Mouse (Mus musculus): ENCODE measurements around the gene Nos1ap.

Nos1ap gene

DNA sequence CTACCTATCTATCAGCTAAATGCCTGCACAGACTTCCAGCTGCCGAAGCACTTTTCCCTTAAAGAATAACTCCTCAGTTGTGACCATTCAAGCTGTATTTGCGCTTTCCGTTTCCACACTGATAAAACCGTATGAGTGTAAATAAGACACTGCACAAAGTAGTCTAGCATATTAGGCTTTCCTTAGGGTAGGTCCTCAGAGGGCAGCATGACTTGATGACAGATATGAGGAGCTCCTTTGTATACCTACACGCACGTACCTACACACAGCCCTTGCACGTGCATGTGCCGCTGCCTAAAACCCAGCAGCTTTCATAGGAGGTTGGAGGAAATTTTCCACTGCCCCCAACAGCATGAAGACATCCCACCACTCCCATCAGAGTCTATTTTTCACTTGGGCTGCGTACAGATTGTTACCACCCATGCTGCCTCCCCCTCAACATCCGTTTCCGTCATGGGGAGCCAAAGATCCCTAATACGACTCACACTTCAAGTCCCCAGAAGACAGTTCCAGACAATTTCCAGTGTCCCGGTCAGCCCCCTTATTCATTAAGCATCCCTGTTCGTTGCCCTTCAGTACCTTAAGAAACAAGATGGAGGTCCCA lies 41.4 kb downstream of the Nos1ap start:
- no peak for DNase-seq (ENCODE audit: low read depth, low spot score)

DNA sequence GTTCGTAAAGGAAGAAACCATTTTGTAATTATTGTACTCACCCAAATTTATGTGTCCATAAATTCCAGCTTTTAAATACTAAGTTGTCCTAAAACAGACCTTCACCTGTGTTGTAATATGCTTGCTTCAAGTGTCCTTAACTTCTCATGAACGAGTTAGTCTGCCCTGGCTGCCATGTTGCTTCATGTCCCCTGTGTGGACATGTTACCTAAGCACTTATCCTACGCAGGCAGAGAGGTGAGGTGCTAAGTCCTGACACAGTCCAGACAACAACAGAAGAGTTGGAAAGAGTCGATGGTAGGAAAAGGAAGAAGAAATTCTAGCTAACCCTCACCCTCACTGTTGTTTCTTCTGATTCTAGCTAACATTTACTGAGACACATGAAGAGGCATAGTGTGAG lies 43.4 kb downstream of the Nos1ap start:
- DNase-seq (ENCODE audit: low read depth, low spot score), result no peak

DNA sequence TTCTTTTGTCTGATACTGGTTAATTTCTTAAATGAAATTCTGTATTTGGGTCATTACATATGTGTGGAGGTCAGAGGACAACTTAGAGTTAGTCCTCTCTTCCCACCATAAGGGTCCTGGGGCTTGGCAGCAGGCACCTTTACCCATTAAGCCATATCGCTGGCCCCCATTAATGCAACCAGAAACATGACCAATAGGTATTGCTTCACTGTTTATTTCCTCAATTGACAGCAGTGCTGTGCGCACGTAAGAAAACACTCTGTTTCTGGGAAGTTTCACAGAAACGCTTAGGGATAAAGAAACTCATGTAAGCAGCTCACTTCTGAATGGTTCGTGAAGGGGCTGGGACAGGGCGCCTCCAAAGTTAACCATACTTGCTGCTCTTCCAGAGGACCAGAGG lies 44.4 kb downstream of the Nos1ap start:
- DNase-seq (ENCODE audit: low read depth, low spot score), result no peak

DNA sequence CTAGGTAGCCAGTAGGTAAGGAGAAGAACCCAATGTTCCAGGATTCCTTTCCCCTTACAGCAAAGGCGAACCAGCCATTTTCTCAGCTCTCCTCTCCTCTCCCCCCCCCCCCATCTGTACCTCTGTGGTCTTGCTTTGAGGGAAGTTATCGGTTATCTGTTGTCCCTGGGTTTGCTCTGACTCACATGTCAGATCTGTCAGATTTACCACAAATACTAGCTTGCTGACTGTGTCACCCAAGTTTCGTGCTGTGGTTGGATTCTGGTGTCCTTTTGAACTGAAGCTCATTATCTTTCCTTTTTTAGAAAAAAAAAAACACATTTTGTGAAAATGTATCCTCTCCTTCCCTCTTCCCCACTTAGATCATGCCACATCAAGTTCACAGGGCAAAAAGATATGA lies 50.2 kb downstream of the Nos1ap start:
- DNase-seq (ENCODE audit: low read depth, low spot score), result no peak

DNA sequence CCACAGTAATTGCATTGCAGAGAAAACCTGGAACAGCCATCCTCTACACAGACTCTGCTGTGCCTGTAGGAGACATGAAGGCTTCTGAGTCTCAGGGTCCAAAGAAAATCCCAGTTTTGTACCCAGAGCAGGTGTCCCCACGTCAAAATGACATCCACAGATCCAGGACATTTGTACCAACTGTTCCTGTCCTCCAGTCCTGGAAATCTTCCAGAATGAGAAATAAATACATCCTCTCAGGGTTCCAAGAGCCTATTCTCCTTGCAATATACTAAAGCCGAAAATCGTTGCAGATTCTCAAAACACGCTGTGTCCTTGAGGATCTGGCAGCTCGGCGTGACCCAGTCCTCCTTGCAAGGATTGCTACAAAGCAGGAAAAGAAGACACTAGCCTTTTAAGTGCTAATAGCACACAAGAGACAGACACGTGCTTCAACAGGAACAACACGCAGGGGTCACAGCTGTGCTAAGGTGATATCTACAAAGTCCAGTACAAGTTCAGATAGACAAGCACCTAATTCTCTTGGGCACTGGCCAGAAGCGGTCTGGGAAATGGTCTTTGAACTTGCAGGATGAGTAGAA lies 51.1 kb downstream of the Nos1ap start:
- DNase-seq (ENCODE audit: low read depth, low spot score), result no peak

DNA sequence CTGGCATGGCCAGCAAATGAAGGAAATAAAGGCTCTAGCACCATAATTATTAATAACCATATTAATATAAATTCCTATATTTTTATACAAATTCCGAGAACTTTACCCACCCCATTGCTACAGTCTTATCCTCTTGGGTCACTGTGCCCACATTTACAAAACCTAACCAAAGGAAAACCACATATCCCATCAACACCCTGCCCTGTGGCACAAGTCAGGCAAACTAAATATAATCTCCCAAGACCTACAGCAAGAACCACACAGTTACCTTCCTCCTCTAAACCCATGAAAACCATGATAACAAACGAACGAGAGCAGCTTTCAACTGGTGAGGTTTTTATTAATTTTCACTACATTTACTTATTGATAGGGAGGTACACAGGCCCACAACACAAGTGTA lies 53.3 kb downstream of the Nos1ap start:
- no peak for DNase-seq (ENCODE audit: low read depth, low spot score)

DNA sequence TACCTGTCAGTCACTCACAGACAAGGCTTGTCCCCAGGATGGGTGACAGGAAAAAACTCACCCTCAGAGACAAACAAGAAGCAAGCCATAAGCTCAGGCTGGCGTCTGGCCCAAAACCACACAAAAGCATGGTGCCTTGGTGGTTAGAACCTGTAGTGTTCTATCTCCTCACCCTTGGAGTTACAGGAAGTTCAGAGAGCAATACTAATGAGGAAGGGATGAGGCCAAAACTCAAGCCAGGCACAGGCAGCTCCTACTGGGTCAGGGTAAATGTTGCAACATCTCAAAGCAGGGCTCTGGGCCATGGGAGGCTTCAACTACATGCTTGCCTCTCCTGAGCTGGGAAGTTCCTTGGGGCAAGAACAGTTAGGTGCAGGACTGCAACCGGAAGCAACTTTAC lies 54.4 kb downstream of the Nos1ap start:
- no peak for DNase-seq (ENCODE audit: low read depth, low spot score)

DNA sequence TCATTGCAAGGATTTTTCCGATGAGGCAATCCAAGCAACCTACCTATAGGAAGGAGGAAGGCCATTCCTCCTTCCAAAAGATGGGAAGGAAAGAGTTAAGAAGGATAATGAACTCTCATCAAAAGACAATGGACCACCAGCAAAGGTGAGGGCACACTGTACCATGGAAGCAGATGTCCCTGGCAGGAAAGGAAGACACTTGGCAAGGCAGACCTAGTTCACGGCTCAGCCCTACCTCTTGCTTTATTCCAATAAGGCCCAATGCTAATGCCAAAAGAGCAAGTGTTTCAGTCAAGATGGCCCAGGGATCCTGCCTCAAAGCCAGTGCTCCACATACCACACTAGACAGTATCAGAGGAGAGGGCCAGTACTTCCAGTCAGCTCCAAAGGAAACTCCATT lies 58.4 kb downstream of the Nos1ap start:
- DNase-seq (ENCODE audit: low read depth, low spot score), result no peak

DNA sequence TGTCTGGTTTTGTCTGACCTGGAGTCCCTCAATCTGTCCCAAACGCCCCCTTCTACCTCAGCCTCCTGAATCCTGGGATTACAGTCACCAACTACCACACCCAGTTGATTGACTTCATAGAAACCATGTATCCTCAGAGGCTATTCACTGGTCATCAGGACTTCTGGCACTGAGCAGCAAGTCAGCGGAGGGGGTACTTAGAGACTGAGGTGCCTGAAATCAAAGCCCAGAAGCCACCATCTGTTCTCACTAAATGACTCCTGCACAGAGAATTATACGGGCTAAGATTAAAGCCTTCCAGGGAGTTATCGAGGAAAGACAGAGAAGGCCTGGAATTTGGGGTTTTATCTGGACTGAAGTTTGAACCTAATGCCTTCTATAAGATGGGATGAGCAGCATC lies 59.2 kb downstream of the Nos1ap start:
- DNase-seq (ENCODE audit: low read depth, low spot score), result no peak

DNA sequence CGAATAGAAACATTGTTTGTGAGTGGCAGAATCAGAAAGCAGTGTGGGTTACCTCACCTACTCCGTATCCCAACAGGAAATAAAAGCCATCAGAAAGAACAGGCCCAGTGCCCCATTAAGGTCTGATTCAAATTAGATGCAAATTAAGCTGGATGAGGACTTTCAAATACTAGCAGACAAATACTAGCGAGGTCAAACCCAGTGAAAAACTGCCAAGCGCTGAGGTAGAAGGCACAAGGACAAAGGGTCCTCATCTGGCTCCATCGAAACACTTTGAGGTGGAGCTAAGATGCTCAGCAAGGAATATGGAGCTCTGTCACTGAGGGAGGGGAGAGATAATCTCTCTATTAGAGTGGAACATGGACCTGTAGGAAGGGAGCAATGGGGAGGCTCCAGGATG lies 66.8 kb downstream of the Nos1ap start:
- no peak for DNase-seq (ENCODE audit: low read depth, low spot score)

DNA sequence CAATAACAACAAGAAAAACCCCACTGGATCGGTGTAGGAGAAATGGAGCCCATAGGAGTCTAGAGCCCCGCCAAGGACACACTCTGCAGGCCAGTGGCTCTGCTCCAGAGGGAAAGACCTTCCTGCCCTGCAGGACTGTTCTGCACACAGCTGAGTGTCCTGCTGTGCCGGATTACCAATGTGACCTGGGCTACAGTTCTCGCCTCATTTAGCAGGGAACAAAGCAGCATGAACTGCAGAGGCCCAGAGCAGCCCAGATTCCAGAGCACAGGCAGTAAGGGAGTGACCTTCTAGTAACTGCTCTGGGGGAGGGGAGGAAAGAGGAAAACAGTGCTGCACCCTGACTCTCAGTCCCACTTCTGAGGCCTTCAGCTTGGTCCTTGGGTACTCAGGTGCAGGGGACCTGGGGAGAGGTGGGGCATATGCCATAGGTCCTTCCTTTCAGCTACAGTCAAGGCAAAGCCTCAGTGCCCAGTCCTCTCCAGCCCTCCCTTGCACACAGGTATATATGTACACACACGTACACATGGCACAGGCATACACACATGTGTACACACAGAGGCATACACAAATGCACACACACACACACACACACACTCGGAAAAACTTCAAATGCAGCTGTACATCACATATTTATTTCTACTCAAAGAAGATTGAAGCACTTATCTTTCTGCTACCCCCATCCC lies 68.0 kb downstream of the Nos1ap start:
- no peak for DNase-seq (ENCODE audit: low read depth, low spot score)

DNA sequence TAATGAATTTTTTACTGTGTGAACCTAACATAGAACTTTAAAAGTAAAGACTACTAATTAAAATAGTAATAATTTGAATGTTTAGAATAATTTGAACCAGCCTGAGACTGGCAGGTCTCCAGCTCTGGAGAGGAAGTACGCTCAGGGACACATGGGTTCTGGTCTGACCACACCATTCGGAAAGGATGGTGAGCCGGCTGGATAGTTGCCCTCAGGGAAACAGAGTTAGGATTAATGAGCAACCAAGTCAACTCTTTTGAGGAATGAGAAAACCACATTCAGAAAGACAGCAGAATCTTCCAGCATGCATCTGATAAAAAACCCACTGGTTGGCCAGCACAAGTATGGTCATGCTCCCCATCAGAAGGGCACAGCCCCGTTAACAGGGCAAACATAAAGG lies 69.5 kb downstream of the Nos1ap start:
- no peak for DNase-seq (ENCODE audit: low read depth, low spot score)

DNA sequence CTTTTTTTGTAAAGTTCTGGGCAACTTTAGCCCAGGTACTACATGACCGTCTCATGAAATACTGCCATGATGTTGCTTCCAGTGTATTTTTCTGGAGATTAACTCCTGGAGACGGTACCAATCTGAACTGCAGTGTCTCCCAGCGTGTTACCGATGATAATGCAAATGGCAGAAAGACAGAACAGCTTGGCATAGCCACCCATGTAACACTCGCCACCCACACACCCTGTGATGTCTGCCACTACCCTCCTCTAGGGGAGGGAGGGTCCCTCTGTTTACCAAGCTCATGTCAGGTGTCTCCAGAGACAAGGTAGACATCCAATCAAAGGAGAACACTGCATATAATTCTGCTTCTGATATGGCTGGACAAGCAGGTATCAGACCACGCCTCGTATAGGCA lies 70.0 kb downstream of the Nos1ap start:
- DNase-seq (ENCODE audit: low read depth, low spot score), result no peak

DNA sequence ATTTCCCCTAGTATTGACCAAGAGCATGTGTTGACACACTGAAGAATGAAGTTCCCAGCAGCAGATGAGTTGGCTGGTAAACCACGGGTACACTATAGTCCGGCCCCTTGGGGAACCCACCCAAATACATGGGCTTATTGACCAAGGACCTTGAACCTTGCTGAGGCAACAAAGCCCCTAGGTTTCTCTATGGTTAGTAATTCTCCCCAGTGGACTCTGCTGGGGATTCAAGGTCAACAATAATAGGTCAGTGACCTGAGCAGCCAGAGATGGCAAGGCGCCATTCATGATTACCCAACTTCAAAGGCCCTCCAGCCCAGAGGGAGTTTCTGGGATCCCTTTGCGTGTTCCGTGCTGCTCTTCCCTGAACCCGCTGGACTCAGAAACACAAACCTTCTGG lies 73.5 kb downstream of the Nos1ap start:
- no peak for DNase-seq (ENCODE audit: low read depth, low spot score)

DNA sequence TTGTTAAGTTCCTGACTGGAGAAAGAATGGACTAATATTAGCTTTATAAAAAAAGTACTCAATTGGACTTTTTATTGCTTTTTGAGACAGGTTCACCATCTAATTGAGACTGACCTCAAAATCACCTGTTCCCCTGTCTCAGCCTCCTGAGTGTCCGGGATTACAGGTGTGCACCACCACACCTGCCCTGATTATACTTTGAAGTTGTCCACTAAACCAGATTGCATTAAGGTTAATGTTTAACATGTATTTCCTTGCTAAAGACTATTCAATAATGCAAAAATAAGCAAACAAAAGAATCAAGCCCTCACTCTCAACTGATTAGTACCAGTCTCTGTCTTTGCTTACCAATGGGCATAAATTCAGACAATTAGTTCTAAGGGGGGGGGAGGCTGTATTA lies 74.2 kb downstream of the Nos1ap start:
- no peak for DNase-seq (ENCODE audit: low read depth, low spot score)

DNA sequence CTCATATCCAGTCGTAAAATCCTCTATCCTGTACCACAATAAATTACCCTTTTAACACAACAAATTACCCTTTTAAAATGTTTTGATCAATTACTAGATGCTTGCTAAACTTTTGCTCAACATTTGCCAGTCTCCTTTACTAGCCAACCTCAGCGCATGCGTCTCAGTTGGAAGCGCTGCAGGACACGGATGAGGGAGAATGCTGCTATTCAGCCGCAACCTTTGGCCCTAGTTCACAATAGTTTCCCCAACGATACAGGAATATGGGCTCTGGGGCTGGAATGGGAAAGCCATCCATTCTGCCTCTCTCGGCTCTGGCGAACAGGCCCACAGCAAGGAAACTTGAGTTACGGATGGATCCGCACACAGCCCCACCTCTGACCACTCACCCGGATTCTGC lies 75.4 kb downstream of the Nos1ap start:
- DNase-seq (ENCODE audit: low read depth, low spot score), result no peak

DNA sequence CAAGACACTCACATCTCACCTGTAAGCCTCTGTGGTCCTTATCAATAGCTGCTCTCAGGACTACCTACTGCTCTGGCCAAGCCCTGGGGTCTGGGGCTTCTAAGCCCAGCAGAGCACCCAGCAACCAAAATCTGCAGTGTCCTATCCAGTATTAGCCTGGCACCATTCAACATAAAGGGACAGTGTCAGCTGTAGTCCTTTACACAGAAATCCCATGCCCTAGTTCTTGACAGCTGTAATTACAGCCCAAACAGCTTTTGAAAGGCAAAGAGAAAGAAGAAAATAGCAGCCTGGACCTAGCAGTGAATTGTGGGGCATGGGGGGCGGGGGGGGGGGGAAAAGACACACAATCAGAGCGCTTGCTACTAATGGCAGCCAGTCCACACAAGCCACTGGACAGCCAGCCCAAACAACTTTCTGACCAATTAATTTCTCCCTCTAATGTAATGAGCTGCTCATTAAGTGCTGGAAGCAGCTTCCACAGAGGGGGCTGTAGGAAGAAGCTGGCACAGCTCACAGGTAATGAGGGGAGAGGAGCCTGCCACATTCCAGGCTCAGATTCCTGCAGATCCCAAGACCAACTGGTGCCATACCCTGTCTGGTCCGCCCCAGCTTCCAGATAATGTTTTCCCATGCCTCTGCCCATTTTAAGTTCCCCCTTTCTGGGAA lies 77.1 kb downstream of the Nos1ap start:
- no peak for DNase-seq (ENCODE audit: low read depth, low spot score)

DNA sequence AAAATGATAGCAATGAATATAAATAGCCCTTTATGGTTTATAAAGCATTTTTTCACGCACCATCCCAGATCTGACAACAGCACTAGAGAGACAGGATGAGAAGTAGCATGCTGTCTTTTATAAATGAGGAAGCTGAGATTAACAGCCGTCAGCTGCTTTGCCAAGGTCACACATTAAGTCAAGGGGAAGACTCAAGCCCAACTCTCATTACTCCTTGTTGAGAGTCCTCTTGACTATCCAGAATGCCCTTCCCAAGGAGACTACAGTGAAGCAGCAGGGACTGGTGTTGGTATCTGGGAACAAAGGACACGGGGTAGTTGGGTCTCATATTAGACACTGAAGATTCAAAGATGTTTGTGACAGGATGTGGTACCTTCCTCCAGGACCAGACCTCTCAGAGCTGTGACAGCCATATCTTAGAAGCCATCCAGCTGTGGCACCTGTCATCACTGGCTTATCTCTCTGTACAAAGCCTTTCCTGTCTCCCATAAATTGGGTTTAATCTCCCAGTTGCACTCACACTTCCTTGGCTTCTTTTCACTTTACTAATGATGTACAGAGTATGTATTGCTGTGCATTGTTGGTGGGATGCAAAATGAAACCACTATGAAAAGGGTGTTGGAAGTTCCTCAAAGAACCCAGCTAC lies 78.9 kb downstream of the Nos1ap start:
- DNase-seq (ENCODE audit: low read depth, low spot score), result no peak

DNA sequence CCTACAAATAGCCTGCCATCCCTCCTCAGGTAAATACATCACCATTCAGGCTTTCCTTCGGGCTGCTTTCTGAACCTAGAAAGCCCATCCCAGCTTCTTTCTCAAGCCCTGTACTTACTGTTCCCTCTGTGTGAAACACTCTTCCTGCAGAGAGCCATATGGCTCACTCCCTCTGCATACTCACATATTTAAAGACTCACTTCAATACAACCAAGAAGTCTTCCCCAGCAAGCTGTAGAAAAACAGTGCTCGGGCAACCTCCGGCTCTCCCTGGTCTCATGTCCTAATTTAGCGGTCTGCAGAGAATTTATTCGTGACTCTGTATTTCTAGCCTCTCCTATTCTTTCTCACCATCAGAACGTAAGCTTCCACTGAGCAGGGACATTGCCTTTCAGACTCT lies 83.4 kb downstream of the Nos1ap start:
- DNase-seq (ENCODE audit: low read depth, low spot score), result no peak

DNA sequence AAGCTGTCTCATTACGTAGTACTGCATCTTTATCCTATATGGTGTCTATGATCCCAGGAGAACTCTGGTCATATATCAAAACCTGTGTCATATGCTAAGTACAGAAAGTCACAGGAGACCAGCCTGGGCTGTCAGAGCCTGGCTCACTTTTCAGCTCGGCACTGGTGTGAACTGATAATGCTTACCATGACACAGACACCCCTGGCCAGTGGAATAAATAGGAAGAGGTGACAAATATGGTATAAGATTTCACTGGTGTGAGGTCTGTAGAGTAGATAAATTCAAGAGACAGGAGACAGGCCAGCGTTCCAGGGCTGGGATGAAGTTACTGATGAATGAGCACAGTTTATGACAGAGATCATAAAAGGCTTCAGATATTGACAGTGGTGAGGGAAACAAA lies 84.6 kb downstream of the Nos1ap start:
- DNase-seq (ENCODE audit: low read depth, low spot score), result peak; percentile 38

DNA sequence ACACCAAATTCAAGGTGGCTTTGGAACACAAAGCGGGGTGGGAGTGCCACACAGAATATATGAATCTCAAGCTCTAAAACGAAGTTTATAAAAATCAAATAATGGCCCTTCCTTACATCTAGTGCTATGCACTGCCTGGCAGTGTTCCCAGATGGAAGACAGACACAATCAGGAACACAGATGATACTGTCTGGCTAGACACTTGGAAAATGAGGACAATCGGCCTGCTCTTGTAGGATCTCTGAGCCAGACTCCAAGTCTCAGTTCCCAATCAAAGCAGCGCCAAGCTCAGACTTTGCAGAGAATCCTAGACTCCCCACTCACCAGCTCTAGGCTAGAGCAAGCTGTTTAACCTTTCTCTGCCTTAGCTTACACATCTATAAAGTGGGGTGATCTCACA lies 85.3 kb downstream of the Nos1ap start:
- no peak for DNase-seq (ENCODE audit: low read depth, low spot score)

DNA sequence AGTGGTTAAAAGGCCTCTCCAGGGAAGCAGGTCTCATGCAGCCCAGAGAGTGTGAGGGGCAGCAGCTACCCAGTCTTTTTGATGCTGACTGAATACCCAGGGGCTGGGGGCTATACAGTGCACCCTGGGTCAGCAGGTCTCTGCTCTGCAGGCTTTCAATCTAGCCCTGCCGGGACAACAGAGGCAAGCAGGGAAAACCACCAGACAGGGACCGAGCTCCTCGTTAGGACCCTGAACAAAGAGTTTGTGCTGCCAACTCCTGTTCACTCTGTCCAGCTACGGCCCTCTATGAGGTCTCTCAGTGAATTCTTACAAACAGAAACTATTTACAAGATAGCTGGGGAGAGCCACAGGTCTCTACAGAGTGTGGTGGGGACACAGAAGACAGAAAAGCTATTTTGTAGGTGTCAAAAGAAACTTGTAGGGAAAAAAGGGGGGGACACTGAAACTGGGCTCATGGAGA lies 86.4 kb downstream of the Nos1ap start:
- no peak for DNase-seq (ENCODE audit: low read depth, low spot score)

All from skeletal muscle tissue, adult 2 months (tissue).